Mouse (Mus musculus) embryonic facial prominence, embryonic 12.5 days (tissue): Measurements from ENCODE around the gene Cyp4f14. TPM values are rescaled to one million over a fixed set of nuclear protein-coding genes. Genes with fewer than 3 reads are reported as not detected.

Experiments
- ATAC-seq: fragments of 200-750 bp; cut with Nextera tagmentation; 2 replicates; pipeline ENCODE4 v1.8.0; 2017; ENCODE audit not compliant: insufficient number of reproducible peaks, insufficient read depth, low FRiP score, low TSS enrichment
- H3K27ac ChIP-seq: fragments of 300-500 bp; sonication (generic); 2 replicates; pipeline ENCODE4 v1.5.1; 2016; ENCODE audit warnings: mild to moderate bottlenecking
- H3K27me3 ChIP-seq: fragments of 300-500 bp; sonication (generic); 2 replicates; pipeline ENCODE4 v1.6.1; 2016; ENCODE audit warnings: mild to moderate bottlenecking, moderate library complexity
- H3K36me3 ChIP-seq: fragments of 300-500 bp; sonication (generic); 2 replicates; pipeline ENCODE4 v1.6.1; 2016; ENCODE audit warnings: mild to moderate bottlenecking
- H3K4me1 ChIP-seq: fragments of 300-500 bp; sonication (generic); 2 replicates; pipeline ENCODE4 v1.6.1; 2016
- H3K4me2 ChIP-seq: fragments of 300-500 bp; sonication (generic); replicated peaks from 2 replicates; pipeline ENCODE4 v1.6.1; 2016; ENCODE audit warnings: mild to moderate bottlenecking, moderate library complexity
- H3K4me3 ChIP-seq: fragments of 300-500 bp; sonication (generic); 2 replicates; pipeline ENCODE4 v1.5.1; 2016; ENCODE audit warnings: mild to moderate bottlenecking
- H3K9ac ChIP-seq: fragments of 300-500 bp; sonication (generic); 2 replicates; pipeline ENCODE4 v1.6.1; 2016; ENCODE audit warnings: mild to moderate bottlenecking, moderate library complexity
- H3K9me3 ChIP-seq: fragments of 300-500 bp; sonication (generic); 2 replicates; pipeline ENCODE4 v1.6.1; 2016; ENCODE audit warnings: mild to moderate bottlenecking, moderate library complexity
- WGBS: fragments of 180-500 bp; shearing (Covaris S2); methylation state at CpG from one replicate; pipeline ENCODE4 v1.1.7; 2016; 5-methylcytosine and 5-hydroxymethylcytosine counted together
- polyA plus RNA-seq: library from polyadenylated mRNA; unstranded; fragments of >200 nt; fragmentation: Nextera tagmentation; extraction: Ambion mirVana; gene quantifications from 2 replicates; pipeline ENCODE4 v1.2.1, GENCODE M21; 2016

Cyp4f14 gene
- polyA plus RNA-seq, 1 experiment from 2014 or later, result not detected

DNA sequence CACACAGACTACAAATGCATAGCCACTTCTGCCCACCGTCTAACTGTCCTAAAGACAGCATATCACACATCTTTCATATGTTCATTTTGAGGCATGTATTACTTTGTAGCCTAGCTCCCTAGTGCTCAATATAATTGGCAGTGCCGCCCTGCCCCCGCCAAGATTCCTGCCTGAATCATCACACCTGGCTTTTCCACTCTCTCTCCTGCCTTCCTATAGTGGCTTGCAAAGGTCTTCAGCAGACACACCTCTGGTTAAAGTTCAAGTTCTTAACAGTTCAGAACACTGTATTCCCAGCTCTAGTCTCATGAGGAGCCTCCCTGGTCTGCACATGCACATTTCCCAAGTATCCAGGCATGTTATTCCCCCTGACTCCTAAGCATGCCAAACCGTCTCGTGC, 10.7 kb upstream of the Cyp4f14 start:
- H3K4me3 ChIP-seq, result no peak overlapping the region
- H3K27me3 ChIP-seq, result no peaks in the 10 kb centered on the region
- H3K27ac ChIP-seq, result no peak overlapping the region
- H3K9me3 ChIP-seq, result no peaks in the 10 kb centered on the region
- ATAC-seq, result no peak
- H3K4me1 ChIP-seq, result no peaks in the 10 kb centered on the region
- no peaks in the 10 kb centered on the region for H3K36me3 ChIP-seq
- 81% methylated on average over 5 of the region's 5 CpGs for WGBS
- no peak overlapping the region for H3K9ac ChIP-seq
- H3K4me2 ChIP-seq, result no peak overlapping the region

DNA sequence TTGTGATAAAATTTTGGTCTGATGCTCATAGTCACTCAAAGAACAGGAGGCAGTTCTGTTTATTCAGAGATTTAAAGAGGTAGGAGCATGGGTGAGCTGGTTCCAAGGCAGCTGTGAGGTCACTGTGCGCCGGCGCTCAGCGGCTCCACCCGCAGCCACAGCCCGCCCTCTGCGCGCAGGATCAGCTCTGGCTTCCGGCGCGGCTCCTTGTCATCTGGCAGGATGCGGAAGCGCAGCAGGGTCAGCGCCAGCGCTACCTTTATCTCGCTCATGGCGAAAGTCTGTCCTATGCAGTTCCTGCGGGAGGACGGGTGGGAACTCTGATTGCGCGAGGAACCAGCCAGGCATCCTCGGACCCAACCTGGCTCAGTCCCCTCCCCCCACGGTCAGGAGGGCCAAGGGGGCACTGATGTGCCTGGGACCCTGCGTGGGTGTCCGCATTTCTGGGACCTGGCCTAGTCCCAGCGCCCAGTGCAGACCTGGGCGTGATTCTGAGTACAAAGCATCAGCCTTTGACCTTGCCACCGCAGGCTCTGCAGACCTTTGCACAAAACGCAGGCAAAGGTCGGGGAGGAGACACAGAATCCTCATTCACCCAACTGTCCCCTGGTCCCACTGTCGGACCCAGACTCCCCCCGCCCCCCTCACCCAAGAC, 7.6 kb upstream of the Cyp4f14 start:
- Histone ChIP-seq H3K4me2 (peak overlapping the region; percentile 70), H3K27ac (peak overlapping the region; percentile 37; the same call in 1 of the 2 replicates), H3K9ac (peak overlapping the region; percentile 60), H3K4me1 (no peaks in the 10 kb centered on the region), H3K9me3 (peaks cover 8% of the 10 kb centered on the region; the same call in 1 of the 2 replicates), H3K4me3 (peak overlapping the region; percentile 47), H3K36me3 (no peaks in the 10 kb centered on the region), H3K27me3 (no peaks in the 10 kb centered on the region)
- 15% methylated on average over 32 of the region's 32 CpGs for WGBS
- peak; percentile 87 for ATAC-seq

DNA sequence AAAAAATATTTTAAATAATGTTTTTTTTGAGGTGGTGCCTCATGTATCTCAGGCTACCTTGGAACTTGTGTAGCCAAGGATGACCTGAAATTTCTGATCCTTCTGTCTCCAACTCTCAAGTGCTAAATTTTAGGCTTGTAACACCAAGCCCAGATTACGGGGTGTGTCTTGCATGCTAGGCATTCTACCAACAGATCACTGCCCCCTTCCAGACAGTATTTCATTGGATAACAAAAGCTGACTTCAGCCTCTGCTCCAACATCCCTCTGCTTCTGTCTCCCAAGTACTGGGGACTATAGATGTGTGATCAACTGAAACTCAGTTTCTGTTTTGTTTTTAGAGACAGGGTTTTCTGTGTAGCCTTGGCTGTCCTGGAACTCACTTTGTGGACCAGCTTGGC, 6.5 kb upstream of the Cyp4f14 start:
- ATAC-seq, result no peak
- 81% methylated on average over 1 of the region's 1 CpGs for WGBS
- Histone ChIP-seq H3K4me2 (no peak overlapping the region), H3K27me3 (no peaks in the 10 kb centered on the region), H3K4me1 (no peaks in the 10 kb centered on the region), H3K9me3 (peaks cover 8% of the 10 kb centered on the region; the same call in 1 of the 2 replicates), H3K27ac (no peak overlapping the region), H3K36me3 (no peaks in the 10 kb centered on the region), H3K9ac (no peak overlapping the region), H3K4me3 (no peak overlapping the region)

DNA sequence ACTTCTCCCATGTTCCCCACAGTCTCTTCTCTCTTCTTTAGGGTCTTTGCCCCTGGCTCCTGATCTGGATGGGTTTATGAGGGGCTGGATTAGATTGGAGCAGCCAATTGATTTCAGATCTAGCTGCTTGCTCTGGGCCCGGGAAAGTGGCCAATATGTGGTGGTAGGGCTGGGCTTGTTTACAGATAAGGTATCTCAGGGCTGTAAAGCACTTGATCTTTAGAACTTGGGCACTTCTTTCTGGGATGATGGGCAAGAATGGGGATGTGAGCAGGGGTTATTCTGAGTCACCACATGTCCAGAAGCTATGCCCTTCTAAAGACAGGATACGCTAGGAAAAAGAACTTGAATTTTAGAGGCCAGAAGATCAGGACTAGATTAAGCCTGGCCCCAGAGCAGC, 2.0 kb upstream of the Cyp4f14 start:
- Histone ChIP-seq H3K4me3 (no peak overlapping the region), H3K4me2 (no peak overlapping the region), H3K9ac (no peak overlapping the region), H3K9me3 (peaks cover 8% of the 10 kb centered on the region; the same call in 1 of the 2 replicates), H3K27ac (no peak overlapping the region), H3K27me3 (no peaks in the 10 kb centered on the region), H3K36me3 (no peaks in the 10 kb centered on the region), H3K4me1 (no peaks in the 10 kb centered on the region)
- 77% methylated on average over 2 of the region's 2 CpGs for WGBS
- no peak for ATAC-seq

DNA sequence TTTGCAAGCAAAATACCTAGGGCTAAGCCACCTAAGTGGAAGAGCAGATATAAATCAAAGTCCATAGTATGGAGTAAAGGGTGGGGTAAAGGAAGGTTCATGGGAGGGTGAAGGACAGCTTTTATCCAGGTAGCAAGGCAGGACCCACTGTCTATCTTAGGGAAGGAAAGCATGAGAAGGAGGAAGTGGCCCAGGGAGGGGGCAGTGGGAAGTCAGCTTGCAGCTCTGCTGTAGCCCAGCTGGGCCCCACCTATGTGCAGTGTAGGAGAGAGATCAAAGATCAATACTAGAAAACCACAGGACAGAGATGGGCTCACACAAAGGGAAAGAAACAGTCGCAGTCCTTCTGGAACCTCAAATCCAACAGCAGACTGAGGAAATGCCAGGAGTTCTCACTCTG, 1.1 kb downstream of the Cyp4f14 start:
- H3K9ac ChIP-seq, result no peak overlapping the region
- no peak overlapping the region for H3K4me2 ChIP-seq
- H3K4me1 ChIP-seq, result no peaks in the 10 kb centered on the region
- no peak overlapping the region for H3K27ac ChIP-seq
- no peaks in the 10 kb centered on the region for H3K36me3 ChIP-seq
- no peak overlapping the region for H3K4me3 ChIP-seq
- 89% methylated on average over 1 of the region's 1 CpGs for WGBS
- 0 out of 2 replicates have a peak, but pooled peaks cover 5% of the 10 kb centered on the region for H3K9me3 ChIP-seq
- no peaks in the 10 kb centered on the region for H3K27me3 ChIP-seq
- ATAC-seq, result no peak

DNA sequence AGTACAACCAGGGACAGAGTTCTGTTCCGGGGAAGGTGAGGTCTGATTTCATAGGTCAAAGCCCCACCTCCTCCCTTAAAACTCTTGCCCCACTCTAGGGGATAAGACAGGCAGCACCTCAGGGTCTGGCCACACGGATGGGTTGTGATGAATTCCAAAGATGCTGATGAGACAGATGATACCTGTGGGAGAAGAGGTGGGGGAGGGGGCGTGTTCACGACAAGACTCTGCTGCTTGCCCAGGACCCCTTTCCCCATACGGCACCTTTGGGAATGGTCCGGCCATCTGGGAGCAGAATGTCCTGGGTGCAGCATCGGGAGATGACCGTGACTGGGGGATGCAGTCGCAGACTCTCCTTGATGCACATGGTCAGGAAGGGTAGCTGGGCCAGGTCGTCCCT, 11.0 kb downstream of the Cyp4f14 start:
- H3K9ac ChIP-seq, result no peak overlapping the region
- H3K27me3 ChIP-seq, result 0 out of 2 replicates have a peak, but pooled peaks cover 10% of the 10 kb centered on the region
- WGBS, result 78% methylated on average over 10 of the region's 10 CpGs
- H3K4me1 ChIP-seq, result no peaks in the 10 kb centered on the region
- no peaks in the 10 kb centered on the region for H3K36me3 ChIP-seq
- no peaks in the 10 kb centered on the region for H3K9me3 ChIP-seq
- H3K4me2 ChIP-seq, result no peak overlapping the region
- H3K27ac ChIP-seq, result no peak overlapping the region
- H3K4me3 ChIP-seq, result no peak overlapping the region
- no peak for ATAC-seq

DNA sequence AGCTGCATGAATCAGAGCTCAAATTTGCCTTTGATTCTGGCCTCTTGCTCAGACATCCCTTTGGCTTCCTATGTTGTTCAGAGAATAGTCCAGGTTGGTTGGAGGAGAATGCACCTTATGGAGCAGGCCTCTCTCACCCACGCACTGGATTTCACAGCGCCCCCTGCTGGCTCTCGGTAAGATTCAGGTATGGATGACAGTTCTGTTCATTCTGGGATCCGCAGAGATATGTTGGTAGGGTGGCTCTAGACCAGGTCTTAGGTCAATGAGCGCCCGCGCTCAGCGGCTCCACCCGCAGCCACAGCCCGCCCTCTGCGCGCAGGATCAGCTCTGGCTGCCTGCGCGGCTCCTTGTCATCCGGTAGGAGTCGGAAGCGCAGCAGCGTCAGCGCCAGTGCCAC, 11.9 kb downstream of the Cyp4f14 start:
- no peak overlapping the region for H3K27ac ChIP-seq
- no peaks in the 10 kb centered on the region for H3K4me1 ChIP-seq
- H3K4me3 ChIP-seq, result no peak overlapping the region
- no peaks in the 10 kb centered on the region for H3K9me3 ChIP-seq
- H3K4me2 ChIP-seq, result peak overlapping the region; percentile 39
- whole genome bisulfite sequencing, result 14% methylated on average over 19 of the region's 19 CpGs
- 0 out of 2 replicates have a peak, but pooled peaks cover 10% of the 10 kb centered on the region for H3K27me3 ChIP-seq
- H3K9ac ChIP-seq, result no peak overlapping the region
- ATAC-seq, result no peak
- no peaks in the 10 kb centered on the region for H3K36me3 ChIP-seq

DNA sequence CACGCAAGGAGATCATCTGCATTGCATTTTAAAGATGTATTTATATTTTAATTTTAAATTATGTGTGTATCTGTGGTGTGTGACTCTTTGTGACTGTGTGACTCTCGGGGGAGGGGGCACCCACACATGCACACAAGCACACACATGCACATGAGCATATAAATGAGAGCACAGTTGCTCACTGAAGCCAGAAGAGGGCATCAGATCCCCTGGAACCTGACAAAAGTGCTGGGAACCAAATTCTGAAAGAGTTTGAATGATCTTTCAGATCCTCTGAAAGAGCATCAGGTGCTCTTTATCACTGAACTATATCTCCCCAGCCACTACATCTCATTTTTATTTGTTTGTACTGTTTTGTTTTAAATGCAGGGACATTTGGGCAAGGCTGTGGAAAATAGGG, 12.7 kb downstream of the Cyp4f14 start:
- no peak for ATAC-seq

DNA sequence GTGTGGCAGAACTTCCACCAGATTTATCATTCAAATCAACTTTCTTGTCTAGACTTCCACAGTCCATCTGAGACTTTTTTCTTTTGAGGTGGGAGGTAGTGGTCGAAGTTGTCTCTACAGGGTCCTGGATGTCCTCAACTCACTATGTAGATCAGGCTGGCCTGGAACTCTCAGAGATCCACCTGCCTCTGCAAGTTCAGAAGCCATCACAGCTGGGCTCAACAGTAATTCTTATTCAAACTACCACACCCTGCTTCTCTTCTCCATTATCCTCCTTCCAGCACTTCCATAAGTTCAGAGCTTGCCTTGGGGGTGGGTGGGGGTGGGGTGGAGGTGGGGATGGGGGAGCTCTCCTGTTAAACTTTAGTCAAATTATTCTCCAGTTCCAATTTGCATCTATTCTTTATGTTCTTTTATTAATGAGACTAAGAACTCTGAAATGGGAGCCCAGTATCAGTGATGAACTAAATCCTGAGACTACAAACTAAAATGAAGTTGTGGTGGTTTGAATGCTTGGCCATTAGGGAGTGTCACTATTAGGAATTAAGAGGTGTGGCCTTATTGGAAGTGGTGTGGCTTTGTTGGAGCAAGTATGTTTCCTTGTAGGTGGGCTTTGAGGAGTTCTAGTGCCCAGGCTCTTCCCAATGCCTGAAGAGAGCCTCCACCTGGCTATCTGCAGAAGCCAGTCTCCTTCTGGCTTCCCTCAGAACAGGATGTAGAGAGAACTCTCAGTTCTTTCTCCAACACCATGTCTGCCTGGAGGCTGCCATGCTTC, 15.2 kb downstream of the Cyp4f14 start:
- Histone ChIP-seq H3K9me3 (no peaks in the 10 kb centered on the region), H3K4me3 (no peak overlapping the region), H3K27ac (no peak overlapping the region), H3K4me2 (no peak overlapping the region), H3K9ac (no peak overlapping the region), H3K27me3 (0 out of 2 replicates have a peak, but pooled peaks cover 10% of the 10 kb centered on the region), H3K4me1 (no peaks in the 10 kb centered on the region), H3K36me3 (no peaks in the 10 kb centered on the region)
- ATAC-seq, result no peak
- WGBS, result 60% methylated on average over 1 of the region's 1 CpGs

More for the DNA sequence above, 12.7 kb downstream of the Cyp4f14 start:
- H3K4me1 ChIP-seq, result no peaks in the 10 kb centered on the region
- WGBS, result 60% methylated on average over 2 of the region's 2 CpGs
- no peak overlapping the region for H3K4me3 ChIP-seq
- H3K9ac ChIP-seq, result no peak overlapping the region
- H3K36me3 ChIP-seq, result no peaks in the 10 kb centered on the region
- no peak overlapping the region for H3K4me2 ChIP-seq
- 0 out of 2 replicates have a peak, but pooled peaks cover 10% of the 10 kb centered on the region for H3K27me3 ChIP-seq
- H3K9me3 ChIP-seq, result no peaks in the 10 kb centered on the region
- no peak overlapping the region for H3K27ac ChIP-seq

DNA sequence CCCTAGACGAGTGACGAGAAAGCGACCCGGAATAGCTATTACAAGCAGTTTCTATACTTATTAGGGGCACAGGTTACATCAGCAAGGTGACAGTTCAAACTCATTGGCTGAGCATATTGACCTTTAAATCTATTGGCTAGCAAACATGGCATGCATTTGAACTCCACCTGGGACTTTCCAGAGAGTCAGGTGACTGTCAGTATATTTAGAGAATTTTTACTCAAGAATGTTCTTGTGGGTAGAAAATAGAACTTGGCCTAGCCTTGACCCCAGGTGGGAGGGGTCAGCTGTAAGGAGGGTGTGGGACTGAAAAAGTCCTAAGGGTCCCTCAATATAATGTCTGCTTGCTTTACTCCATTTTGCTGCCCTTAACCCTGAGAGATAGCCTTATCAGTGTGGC, 21.7 kb downstream of the Cyp4f14 start:
- no peak for ATAC-seq
- Histone ChIP-seq H3K27ac (no peak overlapping the region), H3K4me1 (peaks cover 3% of the 10 kb centered on the region), H3K4me3 (no peak overlapping the region), H3K9ac (no peak overlapping the region), H3K4me2 (no peak overlapping the region), H3K36me3 (no peaks in the 10 kb centered on the region), H3K27me3 (no peaks in the 10 kb centered on the region), H3K9me3 (no peaks in the 10 kb centered on the region)
- 83% methylated on average over 4 of the region's 4 CpGs for WGBS

DNA sequence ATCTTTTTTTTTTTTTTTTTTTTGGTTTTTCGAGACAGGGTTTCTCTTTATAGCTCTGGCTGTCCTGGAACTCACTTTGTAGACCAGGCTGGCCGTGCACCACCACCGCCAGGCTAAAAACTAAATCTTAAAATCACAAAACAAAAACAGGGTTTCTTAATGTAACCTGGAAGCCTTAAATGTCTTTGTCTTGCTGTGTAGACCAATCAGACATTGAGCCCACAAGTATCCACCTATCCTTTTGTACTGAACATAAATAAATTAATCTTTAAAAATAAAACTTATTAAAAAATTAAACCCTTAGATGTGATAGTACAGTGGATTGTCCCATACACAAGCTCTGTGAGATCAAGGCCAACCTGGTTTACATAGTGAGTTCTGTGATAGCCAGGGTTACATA, 23.2 kb downstream of the Cyp4f14 start:
- 82% methylated on average over 3 of the region's 3 CpGs for WGBS
- no peak for ATAC-seq

More for the DNA sequence above, 23.2 kb downstream of the Cyp4f14 start:
- no peaks in the 10 kb centered on the region for H3K27me3 ChIP-seq
- no peak overlapping the region for H3K9ac ChIP-seq
- H3K9me3 ChIP-seq, result no peaks in the 10 kb centered on the region
- H3K4me2 ChIP-seq, result no peak overlapping the region
- no peak overlapping the region for H3K27ac ChIP-seq
- H3K4me1 ChIP-seq, result peaks cover 14% of the 10 kb centered on the region
- H3K4me3 ChIP-seq, result no peak overlapping the region
- H3K36me3 ChIP-seq, result no peaks in the 10 kb centered on the region
